Mouse (Mus musculus): ENCODE results near the gene Vamp1. TPM values are rescaled to one million over a fixed set of nuclear protein-coding genes. Genes with fewer than 3 reads are reported as not detected.

Vamp1 gene
- total and polyA plus RNA-seq, 3 experiments: 1.5 to 5.5 TPM; not detected in 1

GRCm38 (mm10) chr6:125232516-125232915, 17.2 kb downstream of the Vamp1 start:
- H3K4me3 ChIP-seq (ENCODE audit: control insufficient read depth in 1 of 2, insufficient read depth in 1 of 2, low read depth in 2 of 2, low read length in 2 of 2): peak overlapping the region; percentile 84 to 89; a peak in 3 of 4 replicates
- no peaks in the 10 kb centered on the region for H3K9me3 ChIP-seq (replicated peaks; ENCODE audit: insufficient read depth, low read length)
- H3K36me3 ChIP-seq (ENCODE audit: control insufficient read depth in 1 of 2, insufficient read depth in 2 of 2, low read length in 2 of 2): peaks cover 0 to 9% of the 10 kb centered on the region in 2 experiments; a peak in 2 of 4 replicates
- peak overlapping the region; percentile 85 for H3K9ac ChIP-seq (ENCODE audit: control insufficient read depth, low read depth, low read length, poor library complexity, severe bottlenecking)
- no peaks in the 10 kb centered on the region for H3K27me3 ChIP-seq (ENCODE audit: control insufficient read depth in 1 of 2, insufficient read depth in 2 of 2, low read length in 2 of 2)
- peak; percentile 58 for DNase-seq (ENCODE audit: low read depth, low spot score)
- peak overlapping the region; percentile 30 for H3K27ac ChIP-seq (ENCODE audit: control insufficient read depth, low read depth, low read length)
- H3K4me1 ChIP-seq (ENCODE audit: control insufficient read depth in 1 of 2, insufficient read depth in 2 of 2, low read length in 2 of 2): peaks cover 3 to 17% of the 10 kb centered on the region in 2 experiments; a peak in 3 of 4 replicates
- H3K79me2 ChIP-seq (ENCODE audit: control insufficient read depth, insufficient read depth, low read length, poor library complexity): peaks cover 4% of the 10 kb centered on the region; the same call in 1 of the 2 replicates
- TF ChIP-seq MAX (IDR thresholded peaks at IDR 0.05; ENCODE audit: low read length): no peak
- TF ChIP-seq RAD21 (IDR thresholded peaks at IDR 0.05; ENCODE audit: low read depth, low read length): no peak
- 0 out of 2 replicates have a peak, but pooled peaks have one; percentile 21 for TF ChIP-seq GATA1 (IDR thresholded peaks at IDR 0.05; ENCODE audit: low read depth, low read length)
- TF ChIP-seq MAZ (IDR thresholded peaks at IDR 0.05; ENCODE audit: low read depth, low read length): no peak
- TF ChIP-seq UBTF (IDR thresholded peaks at IDR 0.05; ENCODE audit: borderline replicate concordance, insufficient read depth, low read depth, low read length): no peak
- no peak for TF ChIP-seq MYB (IDR thresholded peaks at IDR 0.05; ENCODE audit: low read depth, low read length)
- TF ChIP-seq SMC3 (IDR thresholded peaks at IDR 0.05; ENCODE audit: low read depth, low read length): no peak
- TF ChIP-seq POLR2A (IDR thresholded peaks at IDR 0.05; ENCODE audit: control insufficient read depth in 1 of 2, insufficient read depth in 1 of 2, low read depth in 1 of 2, low read length in 2 of 2, poor library complexity in 1 of 2): no peak
- peak; percentile 65 for TF ChIP-seq TAL1 (IDR thresholded peaks at IDR 0.05; ENCODE audit: low read length)
- TF ChIP-seq JUND (IDR thresholded peaks at IDR 0.05; ENCODE audit: low read depth, low read length): no peak
- no peak; the same call in 1 of the 2 replicates for TF ChIP-seq ZNF384 (IDR thresholded peaks at IDR 0.05; ENCODE audit: low read depth, low read length)
- TF ChIP-seq ZC3H11A (IDR thresholded peaks at IDR 0.05; ENCODE audit: low read depth, low read length): no peak
- TF ChIP-seq NELFE (IDR thresholded peaks at IDR 0.05; ENCODE audit: low read depth, low read length): no peak
- TF ChIP-seq POLR2AphosphoS2 (IDR thresholded peaks at IDR 0.05; ENCODE audit: low read length): no peak
- TF ChIP-seq CTCF (IDR thresholded peaks at IDR 0.05 in 2 of 3, conservative IDR thresholded peaks at IDR 0.05 in 1 of 3; ENCODE audit: control insufficient read depth in 1 of 3, insufficient read depth in 1 of 3, low read depth in 2 of 3, low read length in 3 of 3, poor library complexity in 1 of 3, severe bottlenecking in 1 of 3): no peak
- no peak for TF ChIP-seq RCOR1 (IDR thresholded peaks at IDR 0.05; ENCODE audit: low read depth, low read length)
- TF ChIP-seq ELF1 (IDR thresholded peaks at IDR 0.05; ENCODE audit: low read depth, low read length): no peak
- TF ChIP-seq ZKSCAN1 (IDR thresholded peaks at IDR 0.05; ENCODE audit: low read depth, low read length): no peak
- no peak for TF ChIP-seq ZMIZ1 (IDR thresholded peaks at IDR 0.05; ENCODE audit: low read depth, low read length)
- TF ChIP-seq E2F4 (IDR thresholded peaks at IDR 0.05; ENCODE audit: borderline replicate concordance, low read depth, low read length): no peak
- TF ChIP-seq USF2 (IDR thresholded peaks at IDR 0.05; ENCODE audit: borderline replicate concordance in 1 of 2, insufficient read depth in 1 of 2, low read depth in 1 of 2, low read length in 2 of 2): no peak
- TF ChIP-seq KAT2A (conservative IDR thresholded peaks at IDR 0.05; ENCODE audit: low read depth, low read length): no peak
- peak; percentile 14 to 41; a peak in 1 of 4 replicates for TF ChIP-seq EP300 (IDR thresholded peaks at IDR 0.05; ENCODE audit: low read depth in 1 of 2, low read length in 2 of 2)
- no peak for TF ChIP-seq HCFC1 (IDR thresholded peaks at IDR 0.05; ENCODE audit: low read depth, low read length)
- no peak for TF ChIP-seq NRF1 (IDR thresholded peaks at IDR 0.05; ENCODE audit: insufficient read depth, low read depth, low read length, poor library complexity, severe bottlenecking)
- TF ChIP-seq MYC (IDR thresholded peaks at IDR 0.05; ENCODE audit: low read depth, low read length): no peak
- no peak for TF ChIP-seq CHD1 (IDR thresholded peaks at IDR 0.05; ENCODE audit: low read depth, low read length)
- TF ChIP-seq CHD2 (IDR thresholded peaks at IDR 0.05; ENCODE audit: low read length): no peak
- TF ChIP-seq MEF2A (IDR thresholded peaks at IDR 0.05; ENCODE audit: extremely low read depth, insufficient replicate concordance, low read depth, low read length, poor library complexity, severe bottlenecking): no peak
- TF ChIP-seq MXI1 (IDR thresholded peaks at IDR 0.05; ENCODE audit: low read depth, low read length): peak; percentile 45; the same call in 1 of the 2 replicates
- peak; percentile 68; the same call in 1 of the 2 replicates for TF ChIP-seq TCF12 (IDR thresholded peaks at IDR 0.05; ENCODE audit: low read depth, low read length)
- TF ChIP-seq USF1 (IDR thresholded peaks at IDR 0.05; ENCODE audit: low read depth, low read length): no peak
- no peak for TF ChIP-seq TBP (IDR thresholded peaks at IDR 0.05; ENCODE audit: low read depth, low read length)
- no peak for TF ChIP-seq GABPA (IDR thresholded peaks at IDR 0.05; ENCODE audit: low read depth, low read length)
- TF ChIP-seq BHLHE40 (IDR thresholded peaks at IDR 0.05; ENCODE audit: borderline replicate concordance, low read depth, low read length): no peak
- TF ChIP-seq SIN3A (IDR thresholded peaks at IDR 0.05; ENCODE audit: low read length): no peak; the same call in 1 of the 2 replicates
- TF ChIP-seq MAFK (IDR thresholded peaks at IDR 0.05; ENCODE audit: borderline replicate concordance, low read depth, low read length): no peak
- no peak for TF ChIP-seq POLR2AphosphoS5 (IDR thresholded peaks at IDR 0.05; ENCODE audit: borderline replicate concordance, low read depth, low read length)
